Mouse (Mus musculus): ENCODE results near the gene 4930455H04Rik. TPM values are rescaled to one million over a fixed set of nuclear protein-coding genes. Genes with fewer than 3 reads are reported as not detected.

Gene 4930455H04Rik
- polyA plus RNA-seq (2015; fragmentation: Nextera tagmentation; extraction: Ambion mirVana), result not detected in 2 replicates

DNA sequence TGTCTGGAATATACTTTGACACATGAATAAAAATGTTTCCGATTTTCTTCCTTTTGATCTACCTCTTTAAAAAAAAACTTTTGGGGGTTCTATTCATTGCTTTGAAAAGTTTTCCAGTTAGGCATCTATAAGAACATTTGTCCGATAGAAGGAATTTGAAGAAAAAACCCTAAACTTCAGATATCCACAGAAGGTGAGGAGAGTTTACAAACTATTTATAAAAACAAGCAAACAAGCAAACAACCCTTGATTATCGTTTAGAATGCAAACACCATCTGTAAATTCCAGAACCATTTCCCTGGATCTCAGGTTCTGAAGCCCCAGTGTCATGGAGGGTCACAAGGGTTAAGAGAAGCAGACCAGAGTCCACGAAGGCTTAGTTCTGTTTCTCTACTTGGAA, at the start of gene 4930455H04Rik:
4930455H04Rik (plus strand) TSS at position 301 of the 400 bp plus-strand sequence.
- no peak for ATAC-seq
- Histone ChIP-seq H3K27ac (ENCODE audit: low read length) (peak within 1 kb of the TSS; percentile 81), H3K4me1 (ENCODE audit: control insufficient read depth, insufficient read depth, low read length) (peaks cover 15% of the 10 kb centered on the region), H3K4me3 (ENCODE audit: low read depth, low read length) (peak within 1 kb of the TSS; percentile 44), H3K9me3 (replicated peaks; ENCODE audit: control insufficient read depth, low read length, poor library complexity, severe bottlenecking) (no peaks in the 10 kb centered on the region), H3K36me3 (ENCODE audit: control insufficient read depth, insufficient read depth, low read length) (no peaks in the 10 kb centered on the region), H3K9ac (ENCODE audit: low read depth, low read length) (peak within 1 kb of the TSS; percentile 71), H3K27me3 (ENCODE audit: control insufficient read depth, insufficient read depth, low read depth, low read length) (no peaks in the 10 kb centered on the region), H3K4me2 (ENCODE audit: low read length) (peak within 1 kb of the TSS; percentile 69)
- WGBS, result 63% methylated on average over 4 of the region's 4 CpGs

DNA sequence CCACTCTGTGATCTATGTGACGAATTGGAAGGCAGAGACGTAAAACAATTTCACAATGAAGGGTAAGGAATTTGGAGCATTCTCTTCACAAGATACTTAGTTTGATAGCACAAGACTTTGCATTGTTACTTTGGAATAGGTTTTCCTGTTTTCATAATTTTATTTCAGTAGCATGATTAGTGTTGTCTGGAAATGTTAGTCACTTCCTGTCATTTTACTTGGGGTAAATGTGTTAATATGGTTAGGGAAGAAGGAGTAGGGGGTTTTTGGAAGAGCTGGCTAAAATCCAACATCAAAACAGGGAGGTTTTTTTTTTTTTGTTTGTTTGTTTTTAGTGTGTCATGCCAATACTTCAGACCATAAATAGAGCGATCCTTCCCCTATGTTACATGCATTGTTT, 46.5 kb upstream of the 4930455H04Rik start:
- Histone ChIP-seq H3K9ac (ENCODE audit: low read depth, low read length) (no peak overlapping the region), H3K27ac (ENCODE audit: low read length) (no peak overlapping the region), H3K9me3 (replicated peaks; ENCODE audit: control insufficient read depth, low read length, poor library complexity, severe bottlenecking) (no peaks in the 10 kb centered on the region), H3K27me3 (ENCODE audit: control insufficient read depth, insufficient read depth, low read depth, low read length) (no peaks in the 10 kb centered on the region), H3K4me3 (ENCODE audit: low read depth, low read length) (no peak overlapping the region), H3K36me3 (ENCODE audit: control insufficient read depth, insufficient read depth, low read length) (0 out of 2 replicates have a peak, but pooled peaks cover 4% of the 10 kb centered on the region), H3K4me2 (ENCODE audit: low read length) (no peak overlapping the region), H3K4me1 (ENCODE audit: control insufficient read depth, insufficient read depth, low read length) (no peaks in the 10 kb centered on the region)
- 89% methylated on average over 3 of the region's 3 CpGs for WGBS
- ATAC-seq, result no peak

DNA sequence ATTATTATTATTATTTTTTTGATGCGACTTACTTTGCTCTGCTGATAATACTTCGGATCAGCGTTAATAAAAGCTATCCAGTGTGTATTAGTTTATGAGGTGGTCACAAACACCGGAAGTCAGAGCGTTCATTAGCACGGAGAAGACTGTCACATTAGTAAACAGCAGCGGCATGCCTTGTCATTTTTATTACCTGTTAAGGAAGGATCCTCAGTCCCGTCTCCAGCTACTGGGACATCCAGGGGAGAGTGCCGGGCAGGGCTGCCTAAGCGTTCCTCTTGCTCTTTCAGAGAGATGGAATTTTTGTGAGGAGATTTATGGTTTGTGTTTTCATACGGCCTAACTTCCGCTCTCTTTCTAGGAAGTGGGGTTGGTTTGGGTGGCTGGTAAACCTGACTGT, 45.0 kb upstream of the 4930455H04Rik start:
- Histone ChIP-seq H3K27ac (ENCODE audit: low read length) (no peak overlapping the region), H3K4me2 (ENCODE audit: low read length) (no peak overlapping the region), H3K9me3 (replicated peaks; ENCODE audit: control insufficient read depth, low read length, poor library complexity, severe bottlenecking) (no peaks in the 10 kb centered on the region), H3K4me1 (ENCODE audit: control insufficient read depth, insufficient read depth, low read length) (no peaks in the 10 kb centered on the region), H3K4me3 (ENCODE audit: low read depth, low read length) (no peak overlapping the region), H3K9ac (ENCODE audit: low read depth, low read length) (no peak overlapping the region), H3K27me3 (ENCODE audit: control insufficient read depth, insufficient read depth, low read depth, low read length) (no peaks in the 10 kb centered on the region), H3K36me3 (ENCODE audit: control insufficient read depth, insufficient read depth, low read length) (0 out of 2 replicates have a peak, but pooled peaks cover 4% of the 10 kb centered on the region)
- 96% methylated on average over 12 of the region's 12 CpGs for WGBS
- ATAC-seq, result no peak

DNA sequence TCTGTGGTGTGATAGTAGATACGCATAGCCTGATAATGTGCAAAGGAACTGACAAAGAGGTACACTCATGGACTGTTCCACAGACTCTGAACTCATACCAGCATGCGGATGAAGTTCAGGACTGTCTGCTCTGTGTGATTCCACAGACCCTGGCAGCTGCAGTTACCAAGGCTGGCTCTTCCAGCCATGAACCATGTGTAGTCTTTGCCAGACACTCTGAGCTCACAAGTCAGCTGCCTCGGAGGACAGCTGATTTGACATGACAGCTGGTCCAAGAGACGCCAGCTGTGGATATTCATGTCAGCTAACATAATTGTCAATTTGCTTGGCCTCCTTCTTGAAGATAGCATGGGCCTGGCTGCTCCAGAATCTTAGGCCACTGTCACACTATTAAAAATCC, 39.1 kb upstream of the 4930455H04Rik start:
- no peaks in the 10 kb centered on the region for H3K27me3 ChIP-seq (ENCODE audit: control insufficient read depth, insufficient read depth, low read depth, low read length)
- no peaks in the 10 kb centered on the region for H3K36me3 ChIP-seq (ENCODE audit: control insufficient read depth, insufficient read depth, low read length)
- 85% methylated on average over 4 of the region's 4 CpGs for WGBS
- H3K9me3 ChIP-seq (replicated peaks; ENCODE audit: control insufficient read depth, low read length, poor library complexity, severe bottlenecking), result no peaks in the 10 kb centered on the region
- no peak overlapping the region for H3K9ac ChIP-seq (ENCODE audit: low read depth, low read length)
- no peak overlapping the region for H3K4me2 ChIP-seq (ENCODE audit: low read length)
- H3K27ac ChIP-seq (ENCODE audit: low read length), result no peak overlapping the region
- H3K4me3 ChIP-seq (ENCODE audit: low read depth, low read length), result no peak overlapping the region
- H3K4me1 ChIP-seq (ENCODE audit: control insufficient read depth, insufficient read depth, low read length), result no peaks in the 10 kb centered on the region
- ATAC-seq, result no peak

DNA sequence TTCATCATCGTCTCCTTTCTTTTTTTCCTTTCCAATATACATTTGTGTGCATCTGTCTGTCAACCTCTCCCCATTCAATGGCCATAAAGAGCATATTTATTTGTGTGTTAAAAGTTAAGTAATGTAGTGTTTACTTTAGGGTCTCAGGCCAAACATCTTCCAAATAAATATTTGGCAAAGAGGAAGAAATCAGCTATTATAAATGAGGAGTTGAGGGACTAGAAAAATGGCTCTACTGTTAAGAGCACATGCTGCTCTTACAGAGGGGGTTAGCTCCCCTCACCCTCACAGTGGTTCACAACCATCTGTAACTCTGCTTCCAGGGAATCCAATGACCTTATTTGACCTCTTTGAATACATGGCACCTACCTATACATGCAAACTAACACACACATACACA, 34.9 kb upstream of the 4930455H04Rik start:
- Histone ChIP-seq H3K9me3 (replicated peaks; ENCODE audit: control insufficient read depth, low read length, poor library complexity, severe bottlenecking) (no peaks in the 10 kb centered on the region), H3K36me3 (ENCODE audit: control insufficient read depth, insufficient read depth, low read length) (no peaks in the 10 kb centered on the region)
- whole genome bisulfite sequencing, result 91% methylated on average over 1 of the region's 1 CpGs

DNA sequence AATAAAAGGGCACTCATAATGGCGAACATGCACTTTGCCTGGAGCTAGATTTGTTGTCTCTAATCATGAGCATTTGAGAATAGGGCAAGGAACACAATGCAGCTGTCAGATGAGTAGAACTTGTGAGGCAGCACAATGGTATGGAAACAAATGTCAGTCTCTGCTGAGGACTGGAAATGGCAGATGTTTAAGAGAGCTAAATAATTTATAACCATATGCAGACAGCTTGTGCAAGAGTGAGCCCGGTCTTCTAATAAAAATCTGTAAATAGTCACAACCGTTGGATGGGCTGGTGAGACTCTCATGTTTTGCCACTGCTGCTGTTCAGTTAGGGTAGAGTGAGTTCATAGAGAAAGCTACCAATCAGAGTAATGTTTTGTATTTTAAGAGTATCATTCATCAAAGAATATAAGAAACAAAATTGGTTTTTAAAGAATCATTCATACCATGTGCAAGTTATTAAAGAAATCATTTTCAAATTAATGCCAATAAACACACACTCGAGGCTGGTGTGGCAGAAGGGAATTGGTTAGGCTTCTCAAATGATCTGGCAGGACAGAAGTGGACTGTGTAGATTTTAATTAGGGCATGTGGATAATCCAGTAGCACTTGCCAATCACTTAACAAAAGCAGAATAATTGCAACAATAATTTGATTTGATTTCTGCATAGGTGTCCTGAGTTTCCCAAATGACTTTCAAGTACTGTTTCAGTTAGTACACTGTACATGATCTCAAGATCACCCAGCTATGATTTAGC, 31.0 kb upstream of the 4930455H04Rik start:
- 49% methylated on average over 4 of the region's 4 CpGs for WGBS
- H3K27ac ChIP-seq (ENCODE audit: low read length), result no peak overlapping the region
- no peaks in the 10 kb centered on the region for H3K27me3 ChIP-seq (ENCODE audit: control insufficient read depth, insufficient read depth, low read depth, low read length)
- H3K4me2 ChIP-seq (ENCODE audit: low read length), result no peak overlapping the region
- H3K9me3 ChIP-seq (replicated peaks; ENCODE audit: control insufficient read depth, low read length, poor library complexity, severe bottlenecking), result no peaks in the 10 kb centered on the region
- H3K4me1 ChIP-seq (ENCODE audit: control insufficient read depth, insufficient read depth, low read length), result no peaks in the 10 kb centered on the region
- H3K36me3 ChIP-seq (ENCODE audit: control insufficient read depth, insufficient read depth, low read length), result no peaks in the 10 kb centered on the region
- H3K9ac ChIP-seq (ENCODE audit: low read depth, low read length), result no peak overlapping the region
- no peak for ATAC-seq
- no peak overlapping the region for H3K4me3 ChIP-seq (ENCODE audit: low read depth, low read length)

More for the DNA sequence above, 34.9 kb upstream of the 4930455H04Rik start:
- Histone ChIP-seq H3K4me3 (ENCODE audit: low read depth, low read length) (no peak overlapping the region), H3K27ac (ENCODE audit: low read length) (no peak overlapping the region), H3K9ac (ENCODE audit: low read depth, low read length) (no peak overlapping the region), H3K4me1 (ENCODE audit: control insufficient read depth, insufficient read depth, low read length) (no peaks in the 10 kb centered on the region), H3K27me3 (ENCODE audit: control insufficient read depth, insufficient read depth, low read depth, low read length) (no peaks in the 10 kb centered on the region), H3K4me2 (ENCODE audit: low read length) (no peak overlapping the region)
- no peak for ATAC-seq

DNA sequence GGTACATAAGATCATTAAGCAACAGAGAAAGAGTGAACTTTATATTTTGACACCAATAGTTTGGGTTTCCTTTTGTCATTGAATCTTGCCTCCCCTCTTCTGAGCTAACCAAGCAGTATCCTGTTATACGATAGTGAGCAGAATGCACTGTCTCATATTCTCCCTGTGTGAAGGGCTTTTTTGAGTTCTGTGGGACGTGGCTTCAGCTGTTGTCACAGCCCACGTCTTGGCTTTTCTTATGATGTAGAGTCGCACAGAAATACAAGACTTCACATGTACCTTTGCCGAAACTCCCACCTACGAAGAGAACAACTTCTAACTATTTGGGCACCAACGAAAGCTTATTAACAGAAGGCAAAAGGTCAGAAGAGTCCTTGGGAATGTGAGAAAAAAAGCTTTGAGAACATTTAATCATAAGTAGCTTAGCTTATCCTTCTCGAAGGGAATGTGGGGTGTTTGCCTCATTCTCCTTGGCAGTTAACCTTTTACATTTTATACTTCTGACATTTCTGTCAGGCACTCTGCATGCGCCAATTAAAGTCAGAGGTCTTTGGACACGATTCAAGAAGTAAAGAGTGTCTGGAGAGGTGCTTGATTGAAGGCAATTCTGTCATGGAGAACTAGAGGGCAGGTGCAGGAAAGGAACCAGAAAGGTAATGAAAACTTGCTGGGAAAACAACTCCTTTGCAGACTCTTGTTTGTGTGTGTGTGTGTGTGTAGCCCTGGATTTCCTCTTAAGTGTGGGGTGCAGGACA, 27.1 kb upstream of the 4930455H04Rik start:
- no peaks in the 10 kb centered on the region for H3K9me3 ChIP-seq (replicated peaks; ENCODE audit: control insufficient read depth, low read length, poor library complexity, severe bottlenecking)
- no peak overlapping the region for H3K4me3 ChIP-seq (ENCODE audit: low read depth, low read length)
- H3K27me3 ChIP-seq (ENCODE audit: control insufficient read depth, insufficient read depth, low read depth, low read length), result no peaks in the 10 kb centered on the region
- 75% methylated on average over 10 of the region's 10 CpGs for WGBS
- no peak overlapping the region for H3K4me2 ChIP-seq (ENCODE audit: low read length)
- H3K4me1 ChIP-seq (ENCODE audit: control insufficient read depth, insufficient read depth, low read length), result no peaks in the 10 kb centered on the region
- no peak overlapping the region for H3K9ac ChIP-seq (ENCODE audit: low read depth, low read length)
- no peak overlapping the region for H3K27ac ChIP-seq (ENCODE audit: low read length)
- no peak for ATAC-seq
- H3K36me3 ChIP-seq (ENCODE audit: control insufficient read depth, insufficient read depth, low read length), result no peaks in the 10 kb centered on the region

GRCm38 (mm10) chr3:116941559-116942117, 26.4 kb upstream of the 4930455H04Rik start:
- Histone ChIP-seq H3K9me3 (replicated peaks; ENCODE audit: control insufficient read depth, low read length, poor library complexity, severe bottlenecking) (no peaks in the 10 kb centered on the region), H3K27me3 (ENCODE audit: control insufficient read depth, insufficient read depth, low read depth, low read length) (no peaks in the 10 kb centered on the region), H3K27ac (ENCODE audit: low read length) (no peak overlapping the region), H3K4me1 (ENCODE audit: control insufficient read depth, insufficient read depth, low read length) (no peaks in the 10 kb centered on the region), H3K36me3 (ENCODE audit: control insufficient read depth, insufficient read depth, low read length) (no peaks in the 10 kb centered on the region), H3K9ac (ENCODE audit: low read depth, low read length) (no peak overlapping the region), H3K4me3 (ENCODE audit: low read depth, low read length) (no peak overlapping the region), H3K4me2 (ENCODE audit: low read length) (no peak overlapping the region)
- 100% methylated on average over 1 of the region's 1 CpGs for WGBS
- ATAC-seq, result no peak

GRCm38 (mm10) chr3:116942751-116943150, 25.3 kb upstream of the 4930455H04Rik start:
- Histone ChIP-seq H3K27ac (ENCODE audit: low read length) (no peak overlapping the region), H3K4me2 (ENCODE audit: low read length) (no peak overlapping the region), H3K4me3 (ENCODE audit: low read depth, low read length) (no peak overlapping the region), H3K9ac (ENCODE audit: low read depth, low read length) (no peak overlapping the region), H3K27me3 (ENCODE audit: control insufficient read depth, insufficient read depth, low read depth, low read length) (no peaks in the 10 kb centered on the region), H3K9me3 (replicated peaks; ENCODE audit: control insufficient read depth, low read length, poor library complexity, severe bottlenecking) (no peaks in the 10 kb centered on the region), H3K4me1 (ENCODE audit: control insufficient read depth, insufficient read depth, low read length) (no peaks in the 10 kb centered on the region), H3K36me3 (ENCODE audit: control insufficient read depth, insufficient read depth, low read length) (no peaks in the 10 kb centered on the region)
- no peak for ATAC-seq
- WGBS, result 79% methylated on average over 6 of the region's 6 CpGs
